Comparison of ENCODE assay signal across 27 mouse cellular contexts in the genomic region with DNA sequence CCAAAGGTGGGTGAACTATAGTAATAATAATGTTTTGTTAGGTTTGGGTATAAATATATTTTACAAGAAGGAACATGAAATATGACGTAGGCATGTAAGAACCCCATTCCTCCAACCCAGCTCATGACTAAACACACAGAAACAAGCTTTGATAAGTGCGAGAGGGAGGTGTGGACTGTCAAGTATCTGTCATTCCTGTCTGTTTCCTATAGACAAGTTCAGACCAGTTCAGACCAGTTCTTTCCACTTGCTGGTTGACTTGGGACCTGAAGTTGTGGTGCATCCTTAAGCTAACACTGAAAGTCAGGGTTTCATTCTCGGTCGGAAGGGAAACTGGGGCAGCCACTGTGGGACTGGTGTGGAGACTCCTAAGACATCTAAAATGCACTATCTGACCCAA.
A peak's percentile ranks its signal among the peaks of the same experiment; 100 is the strongest.
DNase-seq lines count a peak whose midpoint lies in the region; ATAC-seq lines count a peak whose summit lies in the region.
"Had no signal": no experiment of that assay in that cellular context is flagged by ENCODE, and none has a peak within 500 bp of the region (broad histone marks: within the 10 kb centered on the region; RNA-seq: fewer than 3 reads in every experiment).

No protein-coding gene starts in this region.

- H3K4me1 ChIP-seq in embryonic facial prominence, embryonic 14.5 days (ENCODE audit: control insufficient read depth, insufficient read depth, low read length) = peaks cover 16% of the 10 kb centered on the region
- peaks cover 25% of the 10 kb centered on the region for H3K4me1 ChIP-seq in embryonic facial prominence, embryonic 10.5 days
- peaks cover 27% of the 10 kb centered on the region for H3K4me1 ChIP-seq in embryonic facial prominence, embryonic 15.5 days
- H3K4me1 ChIP-seq in stomach, embryonic 16.5 days (ENCODE audit: control insufficient read depth, insufficient read depth, low read length) = peaks cover 22% of the 10 kb centered on the region
- peaks cover 14% of the 10 kb centered on the region; the same call in 1 of the 2 replicates for H3K4me1 ChIP-seq in hindbrain, embryonic 14.5 days (replicated peaks; ENCODE audit: control insufficient read depth, insufficient read depth, low read length)

- H3K9me3 ChIP-seq in embryonic facial prominence, embryonic 14.5 days (ENCODE audit: control insufficient read depth, low read length) = no peaks in the 10 kb centered on the region
- H3K9me3 ChIP-seq in embryonic facial prominence, embryonic 10.5 days = no peaks in the 10 kb centered on the region
- no peaks in the 10 kb centered on the region for H3K9me3 ChIP-seq in embryonic facial prominence, embryonic 15.5 days (replicated peaks)
- H3K9me3 ChIP-seq in stomach, embryonic 16.5 days (replicated peaks; ENCODE audit: control insufficient read depth, low read length) = no peaks in the 10 kb centered on the region
- no peaks in the 10 kb centered on the region for H3K9me3 ChIP-seq in hindbrain, embryonic 14.5 days (ENCODE audit: control insufficient read depth, low read length)
- H3K9me3 ChIP-seq: embryonic facial prominence, embryonic 13.5 days; heart, embryonic 12.5 days; heart, embryonic 15.5 days; hindbrain, embryonic 12.5 days; intestine, embryonic 15.5 days had no signal

- no peak overlapping the region for H3K4me2 ChIP-seq in embryonic facial prominence, embryonic 14.5 days (ENCODE audit: low read depth, low read length)
- no peak overlapping the region for H3K4me2 ChIP-seq in embryonic facial prominence, embryonic 15.5 days (replicated peaks)
- H3K4me2 ChIP-seq in stomach, embryonic 16.5 days (ENCODE audit: low read depth, low read length) = no peak overlapping the region
- no peak overlapping the region for H3K4me2 ChIP-seq in hindbrain, embryonic 14.5 days (replicated peaks)
- H3K4me2 ChIP-seq: embryonic facial prominence, embryonic 13.5 days; heart, embryonic 12.5 days; heart, embryonic 15.5 days; hindbrain, embryonic 12.5 days; intestine, embryonic 15.5 days had no signal

- no peaks in the 10 kb centered on the region for H3K36me3 ChIP-seq in embryonic facial prominence, embryonic 14.5 days (ENCODE audit: control insufficient read depth, insufficient read depth, low read length)
- H3K36me3 ChIP-seq in embryonic facial prominence, embryonic 10.5 days (replicated peaks) = no peaks in the 10 kb centered on the region
- no peaks in the 10 kb centered on the region for H3K36me3 ChIP-seq in embryonic facial prominence, embryonic 15.5 days
- H3K36me3 ChIP-seq in stomach, embryonic 16.5 days (ENCODE audit: control insufficient read depth, insufficient read depth, low read length) = no peaks in the 10 kb centered on the region
- no peaks in the 10 kb centered on the region for H3K36me3 ChIP-seq in hindbrain, embryonic 14.5 days (replicated peaks; ENCODE audit: control insufficient read depth, insufficient read depth)
- H3K36me3 ChIP-seq: embryonic facial prominence, embryonic 13.5 days; G1E; heart, embryonic 12.5 days; heart, embryonic 15.5 days; hindbrain, embryonic 12.5 days; intestine, embryonic 15.5 days had no signal

- intact Hi-C loops in left cerebral cortex, postnatal 36 days (cut with DNase I) = no loop called here

- H3K9ac ChIP-seq in embryonic facial prominence, embryonic 14.5 days (ENCODE audit: low read depth, low read length) = no peak overlapping the region
- no peak overlapping the region for H3K9ac ChIP-seq in embryonic facial prominence, embryonic 15.5 days
- no peak overlapping the region for H3K9ac ChIP-seq in stomach, embryonic 16.5 days (ENCODE audit: low read length)
- H3K9ac ChIP-seq in hindbrain, embryonic 14.5 days = no peak overlapping the region
- H3K9ac ChIP-seq: embryonic facial prominence, embryonic 13.5 days; forebrain, postnatal 0 days; heart, embryonic 12.5 days; heart, embryonic 15.5 days; hindbrain, embryonic 12.5 days; intestine, embryonic 15.5 days had no signal

- no peak for ATAC-seq in embryonic facial prominence, embryonic 14.5 days (ENCODE audit: low read depth)
- ATAC-seq in embryonic facial prominence, embryonic 15.5 days (ENCODE audit: insufficient number of reproducible peaks, low FRiP score, low TSS enrichment, low read depth) = no peak
- ATAC-seq in stomach, embryonic 16.5 days (ENCODE audit: insufficient read depth, low FRiP score) = no peak
- ATAC-seq in hindbrain, embryonic 14.5 days (ENCODE audit: low FRiP score) = no peak
- ATAC-seq: forebrain, embryonic 14.5 days; forebrain, postnatal 0 days; hindbrain, embryonic 16.5 days; intestine, embryonic 15.5 days; Patski had no signal

- peak; percentile 62 for DNase-seq in embryonic facial prominence, embryonic 14.5 days (ENCODE audit: low spot score)
- no peak for DNase-seq in embryonic facial prominence, embryonic 10.5 days (ENCODE audit: low spot score)
- DNase-seq in hindbrain, embryonic 14.5 days (ENCODE audit: low spot score) = no peak
- DNase-seq in left cerebral cortex, postnatal 36 days (ENCODE audit: low spot score in 2 of 2) = no peak
- DNase-seq: adrenal gland, adult 2 months; adrenal gland, postnatal 14 days; cerebellum, adult 11 months; cerebellum, adult 2 months; cerebellum, adult 9-11 months; cerebellum, postnatal 25 days; forebrain, postnatal 0 days; gastrocnemius, adult 2 months; gastrocnemius, postnatal 14 days; heart, adult 18-20 months; heart, postnatal 10 days; heart, postnatal 4 days had no signal

- no peak overlapping the region for H3K4me3 ChIP-seq in embryonic facial prominence, embryonic 14.5 days (ENCODE audit: low read depth, low read length)
- H3K4me3 ChIP-seq in embryonic facial prominence, embryonic 10.5 days = no peak overlapping the region
- no peak overlapping the region for H3K4me3 ChIP-seq in embryonic facial prominence, embryonic 15.5 days (replicated peaks)
- no peak overlapping the region for H3K4me3 ChIP-seq in stomach, embryonic 16.5 days (replicated peaks; ENCODE audit: low read length)
- H3K4me3 ChIP-seq in hindbrain, embryonic 14.5 days (replicated peaks; ENCODE audit: low read length) = no peak overlapping the region
- H3K4me3 ChIP-seq: embryonic facial prominence, embryonic 13.5 days; gastrocnemius, adult 2 months; heart, embryonic 12.5 days; heart, embryonic 15.5 days; hindbrain, embryonic 12.5 days; intestine, embryonic 15.5 days had no signal

- no peak overlapping the region for H3K27ac ChIP-seq in embryonic facial prominence, embryonic 14.5 days (replicated peaks; ENCODE audit: low read depth, low read length)
- no peak overlapping the region for H3K27ac ChIP-seq in embryonic facial prominence, embryonic 10.5 days (replicated peaks)
- 0 out of 2 replicates have a peak overlapping the region, but pooled peaks have one; percentile 28 for H3K27ac ChIP-seq in embryonic facial prominence, embryonic 15.5 days (replicated peaks)
- H3K27ac ChIP-seq in stomach, embryonic 16.5 days (ENCODE audit: low read length) = peak overlapping the region; percentile 79
- H3K27ac ChIP-seq in hindbrain, embryonic 14.5 days = no peak overlapping the region
- H3K27ac ChIP-seq: embryonic facial prominence, embryonic 13.5 days; gastrocnemius, adult 2 months; heart, embryonic 15.5 days; hindbrain, embryonic 12.5 days; intestine, embryonic 15.5 days had no signal

- H3K27me3 ChIP-seq in embryonic facial prominence, embryonic 14.5 days (replicated peaks; ENCODE audit: control insufficient read depth, insufficient read depth, low read length) = no peaks in the 10 kb centered on the region
- H3K27me3 ChIP-seq in embryonic facial prominence, embryonic 10.5 days (replicated peaks; ENCODE audit: low read depth, poor library complexity, severe bottlenecking) = peaks cover 12% of the 10 kb centered on the region
- no peaks in the 10 kb centered on the region for H3K27me3 ChIP-seq in embryonic facial prominence, embryonic 15.5 days
- H3K27me3 ChIP-seq in stomach, embryonic 16.5 days (ENCODE audit: control insufficient read depth, insufficient read depth, low read length) = no peaks in the 10 kb centered on the region
- H3K27me3 ChIP-seq in hindbrain, embryonic 14.5 days (ENCODE audit: control insufficient read depth, insufficient read depth, low read length) = no peaks in the 10 kb centered on the region
- H3K27me3 ChIP-seq: embryonic facial prominence, embryonic 13.5 days; heart, embryonic 12.5 days; heart, embryonic 15.5 days; intestine, embryonic 15.5 days; Patski had no signal

- WGBS in embryonic facial prominence, embryonic 14.5 days = 73% methylated on average over 4 of the region's 4 CpGs
- 92% methylated on average over 4 of the region's 4 CpGs for WGBS in embryonic facial prominence, embryonic 10.5 days
- WGBS in embryonic facial prominence, embryonic 15.5 days = 73% methylated on average over 4 of the region's 4 CpGs
- 79% methylated on average over 4 of the region's 4 CpGs for whole genome bisulfite sequencing in stomach, embryonic 16.5 days
- WGBS in hindbrain, embryonic 14.5 days = 94% methylated on average over 4 of the region's 4 CpGs

Comparison
In these comparisons a context has a peak if more than half of its experiments do, and no peak if none do; other contexts are left out.
1. H3K27ac ChIP-seq: peak in embryonic facial prominence, embryonic 15.5 days (single experiment) and stomach, embryonic 16.5 days (single experiment); none in embryonic facial prominence, embryonic 14.5 days (single experiment), embryonic facial prominence, embryonic 10.5 days (single experiment) and hindbrain, embryonic 14.5 days (single experiment).